Mouse (Mus musculus) liver, adult (tissue): ENCODE measurements around the gene Ncf4.

Experiments used
- GATA4 ChIP-seq: IDR thresholded peaks from 2 replicates; pipeline ENCODE4 v1.6.1; 2014; ENCODE audit warnings: mild to moderate bottlenecking, low read length; ENCODE audit not compliant: insufficient replicate concordance

The Ncf4 gene

GRCm38 (mm10) chr15:78241335-78241734, 3.3 kb upstream of the Ncf4 start:
- no peak for TF ChIP-seq GATA4

GRCm38 (mm10) chr15:78243061-78243460, 1.5 kb upstream of the Ncf4 start:
- no peak for TF ChIP-seq GATA4

- no peak for TF ChIP-seq GATA4
Observed at GRCm38 (mm10) chr15:78243774-78244173, 827 bp upstream of the Ncf4 start.

GRCm38 (mm10) chr15:78246143-78247116, 1.8 kb downstream of the Ncf4 start:
- no peak for TF ChIP-seq GATA4

- no peak for TF ChIP-seq GATA4
Observed at GRCm38 (mm10) chr15:78247659-78248058, 3.1 kb downstream of the Ncf4 start.

- TF ChIP-seq GATA4 = no peak
Observed at GRCm38 (mm10) chr15:78248410-78248809, 3.8 kb downstream of the Ncf4 start.

GRCm38 (mm10) chr15:78254751-78255150, 10.2 kb downstream of the Ncf4 start:
- TF ChIP-seq GATA4 = no peak

GRCm38 (mm10) chr15:78257326-78258050, 12.9 kb downstream of the Ncf4 start:
- TF ChIP-seq GATA4 = no peak

- no peak; the same call in 1 of the 2 replicates for TF ChIP-seq GATA4
Observed at GRCm38 (mm10) chr15:78258246-78258865, 13.8 kb downstream of the Ncf4 start.

- TF ChIP-seq GATA4 = no peak
Observed at GRCm38 (mm10) chr15:78260668-78261333, 16.2 kb downstream of the Ncf4 start.

- TF ChIP-seq GATA4 = no peak
Observed at GRCm38 (mm10) chr15:78263286-78263685, 18.7 kb downstream of the Ncf4 start.

GRCm38 (mm10) chr15:78267441-78267840, 22.8 kb downstream of the Ncf4 start:
- TF ChIP-seq GATA4 = no peak

GRCm38 (mm10) chr15:78267865-78268264, 23.3 kb downstream of the Ncf4 start:
- peak; percentile 66; the same call in 1 of the 2 replicates for TF ChIP-seq GATA4

- TF ChIP-seq GATA4 = no peak
Observed at GRCm38 (mm10) chr15:78271208-78271607, 26.6 kb downstream of the Ncf4 start.

- no peak for TF ChIP-seq GATA4
Observed at GRCm38 (mm10) chr15:78278308-78278707, 33.7 kb downstream of the Ncf4 start.
